Comparison of ENCODE assay signal across 11 mouse cellular contexts in genomic region chr17:30581201-30581600, GRCm38 (mm10). TPM values are rescaled to one million over a fixed set of nuclear protein-coding genes. Genes with fewer than 3 reads are reported as not detected.
DNase-seq lines count a peak whose midpoint lies in the region.
"Had no signal": no experiment of that assay in that cellular context is flagged by ENCODE, and none has a peak within 500 bp of the region (broad histone marks: within the 10 kb centered on the region; RNA-seq: fewer than 3 reads in every experiment).

No protein-coding gene starts in this region.

- intact Hi-C loops in heart, postnatal 14 days (cut with DNase I) = no loop called here

- DNase-seq in right cerebral cortex, adult 2 months (ENCODE audit: low spot score in 2 of 2) = peak; percentile 62 to 72
- DNase-seq in right cerebral cortex, postnatal 14 days = no peak
- DNase-seq in layer of hippocampus, adult 11-12 months (ENCODE audit: low spot score) = peak; percentile 92
- peak; percentile 59 to 64 for DNase-seq in layer of hippocampus, postnatal 25 days (ENCODE audit: extremely low spot score in 1 of 2, low spot score in 1 of 2)
- DNase-seq in MN1 (ENCODE audit: low spot score) = no peak
- DNase-seq in kidney, postnatal 10 days = no peak
- no peak for DNase-seq in heart, postnatal 14 days
- DNase-seq: cerebellum, adult 18-20 months; heart, adult 11 months; liver, embryonic 13.5 days; retina, postnatal 1 day had no signal

RNA-seq across cellular contexts. Expression of gene Btbd9, which starts 4.9 kb away (rescaled TPM):
- total RNA-seq in layer of hippocampus, postnatal 25 days (2021) = 100 to 1,000 TPM; 138 to 162 TPM
- total RNA-seq in heart, postnatal 14 days (2021) = 10 to 100 TPM; 20.9 to 22.4 TPM

RNA-seq across cellular contexts. Expression of gene Dnah8, which starts 43.0 kb away (rescaled TPM):
- total RNA-seq in layer of hippocampus, postnatal 25 days (2021) = 1 to 10 TPM; 1.6 to 2.4 TPM
- 1 to 10 TPM; 1.5 to 1.6 TPM for total RNA-seq in heart, postnatal 14 days (2021)

RNA-seq across cellular contexts. Expression of gene Glo1, which starts 45.5 kb away (rescaled TPM):
- 100 to 1,000 TPM; 179 to 204 TPM for total RNA-seq in layer of hippocampus, postnatal 25 days (2021)
- total RNA-seq in heart, postnatal 14 days (2021) = 100 to 1,000 TPM; 139 to 140 TPM

Comparison
In these comparisons a context has a peak if more than half of its experiments do, and no peak if none do; other contexts are left out.
1. DNase-seq: peak in right cerebral cortex, adult 2 months (2 of 2), layer of hippocampus, adult 11-12 months (single experiment) and layer of hippocampus, postnatal 25 days (2 of 2); none in right cerebral cortex, postnatal 14 days (single experiment), MN1 (single experiment), kidney, postnatal 10 days (single experiment) and heart, postnatal 14 days (0 of 2).
2. RNA of gene Btbd9, which starts 4.9 kb away (total RNA-seq): 138 to 162 TPM in layer of hippocampus, postnatal 25 days; 20.9 to 22.4 TPM in heart, postnatal 14 days; every median in the first group is over 4 times any median in the second.